Mouse (Mus musculus) CH12.LX (cell line): ENCODE measurements around the gene Cadm1. TPM values are rescaled to one million over a fixed set of nuclear protein-coding genes. Genes with fewer than 3 reads are reported as not detected.

Experiments used
- DNase-seq: peaks from one replicate; pipeline ENCODE4 v3.0.0-alpha.2; 2013; ENCODE audit errors: extremely low read depth
- H3K27ac ChIP-seq: 2 replicates; pipeline ENCODE4 v1.5.1; 2012; ENCODE audit warnings: low read depth, mild to moderate bottlenecking, control low read depth, moderate library complexity; ENCODE audit not compliant: insufficient read depth
- H3K27me3 ChIP-seq: replicated peaks from 2 replicates; pipeline ENCODE3; 2012; ENCODE audit warnings: inconsistent platforms
- H3K36me3 ChIP-seq, 2 experiments: replicated peaks in 1 of 2; 2 replicates each; pipeline versions ENCODE3 to v1.6.1; 2012; ENCODE audit warnings: inconsistent platforms in 1 of 2, low read length in 1 of 2, mild to moderate bottlenecking in 1 of 2, mixed read lengths in 1 of 2, moderate library complexity in 1 of 2; ENCODE audit not compliant: control insufficient read depth in 1 of 2, insufficient read depth in 1 of 2
- H3K4me1 ChIP-seq, 2 experiments: 2 replicates each; pipeline ENCODE4 v1.6.1; 2012; ENCODE audit warnings: inconsistent platforms in 1 of 2, moderate library complexity in 1 of 2; ENCODE audit not compliant: insufficient read depth in 2 of 2, control insufficient read depth in 1 of 2
- H3K4me2 ChIP-seq: 2 replicates; pipeline ENCODE4 v1.6.1; 2012; ENCODE audit warnings: low read depth, mild to moderate bottlenecking, control low read depth; ENCODE audit not compliant: poor library complexity, insufficient read depth, severe bottlenecking
- H3K4me3 ChIP-seq, 3 experiments: fragments of 150-350 bp in 1 of 3; sonication (generic) in 1 of 3; replicated peaks in 1 of 3; 2 replicates each; pipeline versions ENCODE3 to v1.5.1; 2011 to 2012; ENCODE audit warnings: low read depth in 2 of 3, low read length in 2 of 3, mild to moderate bottlenecking in 2 of 3, moderate library complexity in 2 of 3, control low read depth in 1 of 3, improper control_type of control experiment in 1 of 3, inconsistent platforms in 1 of 3, mixed read lengths in 1 of 3; ENCODE audit not compliant: poor library complexity in 1 of 3
- H3K79me2 ChIP-seq: replicated peaks from 2 replicates; pipeline ENCODE4 v1.6.1; 2012; ENCODE audit warnings: mild to moderate bottlenecking, moderate library complexity; ENCODE audit not compliant: control insufficient read depth, poor library complexity, insufficient read depth, severe bottlenecking; ENCODE audit errors: extremely low read depth
- H3K9ac ChIP-seq: 2 replicates; pipeline ENCODE4 v1.6.1; 2012; ENCODE audit warnings: low read depth, mild to moderate bottlenecking, control low read depth, moderate library complexity; ENCODE audit not compliant: insufficient read depth
- H3K9me3 ChIP-seq: replicated peaks from 2 replicates; pipeline ENCODE3; 2012; ENCODE audit warnings: low read length, inconsistent platforms, mixed read lengths
- CHD1 ChIP-seq: IDR thresholded peaks from 2 replicates; pipeline ENCODE4 v1.6.1; 2012; ENCODE audit warnings: low read depth, low read length, improper control_type of control experiment, inconsistent platforms
- CHD2 ChIP-seq: IDR thresholded peaks from 2 replicates; pipeline ENCODE4 v1.6.1; 2011; ENCODE audit warnings: low read length, improper control_type of control experiment
- CTCF ChIP-seq, 2 experiments: IDR thresholded peaks in 1 of 2; conservative IDR thresholded peaks in 1 of 2; 2 replicates each; pipeline ENCODE4 v1.5.1; 2011 to 2012; ENCODE audit warnings: low read depth in 2 of 2, low read length in 2 of 2, improper control_type of control experiment in 1 of 2, inconsistent platforms in 1 of 2, mild to moderate bottlenecking in 1 of 2, moderate library complexity in 1 of 2
- ELF1 ChIP-seq: IDR thresholded peaks from 2 replicates; pipeline ENCODE4 v1.6.1; 2014; ENCODE audit warnings: low read depth, mild to moderate bottlenecking, inconsistent platforms, low read length, improper control_type of control experiment
- ETS1 ChIP-seq: conservative IDR thresholded peaks from 2 replicates; pipeline ENCODE4 v1.6.1; 2012; ENCODE audit warnings: low read depth, mild to moderate bottlenecking, inconsistent platforms, low read length, improper control_type of control experiment, moderate library complexity
- GABPA ChIP-seq: IDR thresholded peaks from 2 replicates; pipeline ENCODE4 v1.6.1; 2012; ENCODE audit warnings: low read depth, low read length, improper control_type of control experiment, inconsistent platforms; ENCODE audit not compliant: insufficient replicate concordance
- JUN ChIP-seq: IDR thresholded peaks from 2 replicates; pipeline ENCODE4 v1.6.1; 2011; ENCODE audit warnings: low read depth, mild to moderate bottlenecking, low read length, improper control_type of control experiment, moderate library complexity; ENCODE audit not compliant: insufficient read depth
- JUND ChIP-seq: conservative IDR thresholded peaks from 2 replicates; pipeline ENCODE4 v1.6.1; 2011; ENCODE audit warnings: low read depth, low read length, improper control_type of control experiment
- KAT2A ChIP-seq: IDR thresholded peaks from 2 replicates; pipeline ENCODE4 v1.6.1; 2012; ENCODE audit warnings: low read length, improper control_type of control experiment, inconsistent platforms; ENCODE audit not compliant: insufficient replicate concordance
- MAFK ChIP-seq: IDR thresholded peaks from 2 replicates; pipeline ENCODE4 v1.6.1; 2011; ENCODE audit warnings: low read length, improper control_type of control experiment; ENCODE audit not compliant: insufficient replicate concordance
- MAX ChIP-seq: IDR thresholded peaks from 2 replicates; pipeline ENCODE4 v1.6.1; 2011; ENCODE audit warnings: low read length, improper control_type of control experiment
- MAZ ChIP-seq: IDR thresholded peaks from 2 replicates; pipeline ENCODE4 v1.6.1; 2012; ENCODE audit warnings: low read depth, mild to moderate bottlenecking, inconsistent platforms, low read length, improper control_type of control experiment, moderate library complexity
- MEF2A ChIP-seq: IDR thresholded peaks from 2 replicates; pipeline ENCODE4 v1.6.1; 2014; ENCODE audit warnings: low read depth, mild to moderate bottlenecking, inconsistent platforms, low read length, improper control_type of control experiment, borderline replicate concordance
- NRF1 ChIP-seq: IDR thresholded peaks from 2 replicates; pipeline ENCODE4 v1.6.1; 2014; ENCODE audit warnings: low read depth, mild to moderate bottlenecking, inconsistent platforms, low read length, improper control_type of control experiment, moderate library complexity
- PAX5 ChIP-seq: IDR thresholded peaks from 2 replicates; pipeline ENCODE4 v1.6.1; 2012; ENCODE audit warnings: low read length, inconsistent platforms, mixed read lengths
- POLR2A ChIP-seq: IDR thresholded peaks from 2 replicates; pipeline ENCODE4 v1.6.1; 2011; ENCODE audit warnings: low read depth, mild to moderate bottlenecking, improper control_type of control experiment, low read length
- RAD21 ChIP-seq: IDR thresholded peaks from 2 replicates; pipeline ENCODE4 v1.6.1; 2011; ENCODE audit warnings: low read depth, mild to moderate bottlenecking, low read length, improper control_type of control experiment, moderate library complexity
- RCOR1 ChIP-seq: conservative IDR thresholded peaks from 2 replicates; pipeline ENCODE4 v1.6.1; 2012; ENCODE audit warnings: low read depth, mild to moderate bottlenecking, inconsistent platforms, low read length, improper control_type of control experiment
- SIN3A ChIP-seq: IDR thresholded peaks from 2 replicates; pipeline ENCODE4 v1.6.1; 2012; ENCODE audit warnings: low read length, improper control_type of control experiment, inconsistent platforms
- TBP ChIP-seq: conservative IDR thresholded peaks from 2 replicates; pipeline ENCODE4 v1.6.1; 2011; ENCODE audit warnings: low read depth, low read length, improper control_type of control experiment
- TCF12 ChIP-seq: IDR thresholded peaks from 2 replicates; pipeline ENCODE4 v1.6.1; 2014; ENCODE audit warnings: low read depth, mild to moderate bottlenecking, inconsistent platforms, low read length, improper control_type of control experiment
- UBTF ChIP-seq: IDR thresholded peaks from 2 replicates; pipeline ENCODE4 v1.6.1; 2012; ENCODE audit warnings: low read depth, mild to moderate bottlenecking, inconsistent platforms, low read length, improper control_type of control experiment, moderate library complexity
- ZKSCAN1 ChIP-seq: IDR thresholded peaks from 2 replicates; pipeline ENCODE4 v1.6.1; 2012; ENCODE audit warnings: low read depth, inconsistent platforms, low read length, improper control_type of control experiment, borderline replicate concordance
- ZMIZ1 ChIP-seq: IDR thresholded peaks from 2 replicates; pipeline ENCODE4 v1.6.1; 2012; ENCODE audit warnings: low read depth, mild to moderate bottlenecking, inconsistent platforms, low read length, improper control_type of control experiment
- ZNF384 ChIP-seq: IDR thresholded peaks from 2 replicates; pipeline ENCODE4 v1.6.1; 2012; ENCODE audit warnings: low read depth, low read length, improper control_type of control experiment, inconsistent platforms
- dilution Hi-C: fragments of 300-500 bp; cut with MboI; formaldehyde crosslinking; loops from 2 replicates; pipeline ENCODE4 v1.14.3; 2020; ENCODE audit warnings: low sequenced_read_pairs; ENCODE audit not compliant: extremely low pct_unique_long_range_greater_than_20kb, extremely low pct_ligation_motif_present
- in situ Hi-C: fragments of 300-500 bp; cut with MboI; formaldehyde crosslinking; loops from 3 replicates; pipeline ENCODE4 v1.14.3; 2019; ENCODE audit warnings: low sequenced_read_pairs, low pct_ligation_motif_present, low pct_unique_long_range_greater_than_20kb, mixed read lengths
- polyA plus RNA-seq: library from polyadenylated mRNA; unstranded; fragments of >175 nt; gene quantifications from 2 replicates; pipeline ENCODE4 v1.2.1, GENCODE M21; 2012; ENCODE audit warnings: low read depth; ENCODE audit not compliant: insufficient read length
- total RNA-seq, 2 experiments: library from RNA; depleted of rRNA; stranded (reverse); fragments of 300-350 nt in 1 of 2; fragments of >200 nt in 1 of 2; gene quantifications; 2 replicates each; pipeline ENCODE4 v1.2.3; 2012 to 2014

Gene Cadm1
- total and polyA plus RNA-seq, 3 experiments = not detected

DNA sequence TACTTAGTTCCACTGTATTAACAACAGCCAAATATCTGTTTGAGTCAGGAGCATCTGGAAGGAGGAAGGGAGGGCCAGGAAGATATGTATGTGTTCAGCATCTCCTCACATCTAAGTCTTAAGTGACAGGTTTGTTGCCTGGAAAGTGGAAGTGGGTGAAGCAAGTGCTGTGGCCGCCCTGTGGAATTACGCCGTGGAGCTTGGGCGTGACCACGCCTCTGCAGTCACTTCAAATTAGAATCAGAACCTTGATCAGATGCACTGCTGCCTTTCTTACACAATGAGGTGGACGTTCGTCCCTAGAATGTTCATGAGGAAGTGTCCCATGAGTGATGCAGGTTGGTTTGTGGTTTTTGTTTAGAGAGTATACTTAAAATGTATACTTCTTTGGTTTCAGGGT, 131.6 kb downstream of the Cadm1 start:
- Histone ChIP-seq H3K27ac (no peak overlapping the region), H3K4me3 (no peak overlapping the region), H3K4me1 (no peaks in the 10 kb centered on the region), H3K4me2 (no peak overlapping the region), H3K9ac (no peak overlapping the region), H3K79me2 (no peaks in the 10 kb centered on the region), H3K36me3 (no peaks in the 10 kb centered on the region), H3K27me3 (no peaks in the 10 kb centered on the region), H3K9me3 (peaks cover 14% of the 10 kb centered on the region)
- in situ Hi-C loops = no loop called here
- dilution Hi-C loops = no loop called here
- DNase-seq = no peak
- TF ChIP-seq ZKSCAN1 (no peak), UBTF (no peak), NRF1 (no peak), PAX5 (no peak), CTCF (conservative IDR thresholded peaks at IDR 0.05 in 1 of 2, IDR thresholded peaks at IDR 0.05 in 1 of 2; ENCODE audit: low read depth in 2 of 2, low read length in 2 of 2) (no peak), ELF1 (no peak), ETS1 (no peak), MEF2A (no peak), JUND (no peak), MAZ (no peak), CHD2 (no peak), RCOR1 (no peak), RAD21 (no peak), ZMIZ1 (no peak), TCF12 (no peak), POLR2A (no peak), CHD1 (no peak), MAFK (no peak)

DNA sequence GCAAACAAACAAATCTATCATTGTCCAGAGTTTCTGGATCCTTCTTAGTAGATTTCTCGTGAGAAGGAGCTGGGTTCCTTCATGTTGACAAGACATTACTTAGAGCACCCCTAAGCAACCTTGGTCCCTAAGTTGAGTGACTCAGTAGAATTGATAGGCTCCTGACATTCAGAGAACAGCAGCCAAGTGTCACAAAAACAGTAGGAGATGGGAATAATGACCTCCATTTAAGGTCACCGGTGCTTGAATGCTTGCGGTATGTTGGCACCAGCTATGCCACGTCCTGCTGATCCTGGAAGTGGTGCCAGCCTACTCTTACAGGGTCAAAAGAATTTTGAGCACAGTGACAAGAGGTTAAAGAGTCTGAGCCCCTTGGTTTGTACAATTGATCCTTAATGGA, 139.2 kb downstream of the Cadm1 start:
- no peak for DNase-seq
- in situ Hi-C loops (no loop called here), dilution Hi-C loops (no loop called here)
- Histone ChIP-seq H3K79me2 (no peaks in the 10 kb centered on the region), H3K4me1 (no peaks in the 10 kb centered on the region), H3K4me2 (no peak overlapping the region), H3K9ac (no peak overlapping the region), H3K4me3 (no peak overlapping the region), H3K27me3 (no peaks in the 10 kb centered on the region), H3K27ac (no peak overlapping the region), H3K36me3 (no peaks in the 10 kb centered on the region), H3K9me3 (peaks cover 18% of the 10 kb centered on the region)
- no peak for TF ChIP-seq MAX
- TF ChIP-seq KAT2A = no peak
- TF ChIP-seq JUN = no peak
- TF ChIP-seq GABPA = no peak
- TF ChIP-seq SIN3A = no peak
- no peak for TF ChIP-seq ETS1
- no peak for TF ChIP-seq TBP
- no peak for TF ChIP-seq ZMIZ1
- no peak for TF ChIP-seq ZNF384
